18 mouse cellular contexts compared by ENCODE assay signal in genomic region chr2:32501754-32502324, GRCm38 (mm10). TPM values are rescaled to one million over a fixed set of nuclear protein-coding genes. Genes with fewer than 3 reads are reported as not detected.
DNase-seq lines count a peak whose midpoint lies in the region; ATAC-seq and TF ChIP-seq lines count a peak whose summit lies in the region.
"Had no signal": no experiment of that assay in that cellular context is flagged by ENCODE, and none has a peak within 500 bp of the region (broad histone marks: within the 10 kb centered on the region; RNA-seq: fewer than 3 reads in every experiment).

No protein-coding gene starts in this region.

- WGBS in liver, embryonic 12.5 days (ENCODE audit: insufficient replicate concordance): 62% methylated on average over 5 of the region's 5 CpGs
- WGBS in liver, embryonic 11.5 days: 60% methylated on average over 5 of the region's 5 CpGs
- 45% methylated on average over 5 of the region's 5 CpGs for WGBS in intestine, embryonic 16.5 days

- no peaks in the 10 kb centered on the region for H3K27me3 ChIP-seq in liver, embryonic 12.5 days (replicated peaks)
- H3K27me3 ChIP-seq in liver, embryonic 11.5 days (replicated peaks; ENCODE audit: control insufficient read depth, insufficient read depth, low read length): no peaks in the 10 kb centered on the region
- no peaks in the 10 kb centered on the region for H3K27me3 ChIP-seq in intestine, embryonic 16.5 days (replicated peaks; ENCODE audit: control insufficient read depth, insufficient read depth, low read length)
- H3K27me3 ChIP-seq in testis, adult 2 months (ENCODE audit: control insufficient read depth, insufficient read depth, low read length): no peaks in the 10 kb centered on the region
- H3K27me3 ChIP-seq: neural tube, embryonic 12.5 days; Patski had no signal

- H3K4me2 ChIP-seq in liver, embryonic 12.5 days: no peak overlapping the region
- no peak overlapping the region for H3K4me2 ChIP-seq in liver, embryonic 11.5 days
- H3K4me2 ChIP-seq in intestine, embryonic 16.5 days (ENCODE audit: low read depth, low read length): no peak overlapping the region
- H3K4me2 ChIP-seq: neural tube, embryonic 12.5 days had no signal

- no peak for TF ChIP-seq CTCF in testis, adult 2 months (IDR thresholded peaks at IDR 0.05; ENCODE audit: control insufficient read depth, insufficient read depth, insufficient replicate concordance, low read depth, low read length)

- ATAC-seq in liver, embryonic 12.5 days: peak; percentile 13; the same call in 1 of the 2 replicates
- ATAC-seq in liver, embryonic 11.5 days (replicated peaks; ENCODE audit: low FRiP score): no peak
- ATAC-seq in intestine, embryonic 16.5 days: peak; percentile 83
- ATAC-seq: CD4-positive, CD25-positive, alpha-beta regulatory T cell, adult 4 months; inflammation-experienced regulatory T-cells, adult 6 months; Patski had no signal

- no peak overlapping the region for H3K9ac ChIP-seq in liver, embryonic 12.5 days
- no peak overlapping the region for H3K9ac ChIP-seq in liver, embryonic 11.5 days (ENCODE audit: low read depth, low read length)
- no peak overlapping the region for H3K9ac ChIP-seq in intestine, embryonic 16.5 days (ENCODE audit: low read depth, low read length)
- H3K9ac ChIP-seq: neural tube, embryonic 12.5 days had no signal

- no peak overlapping the region for H3K4me3 ChIP-seq in liver, embryonic 12.5 days
- H3K4me3 ChIP-seq in liver, embryonic 11.5 days (ENCODE audit: low read depth, low read length): no peak overlapping the region
- no peak overlapping the region for H3K4me3 ChIP-seq in intestine, embryonic 16.5 days (ENCODE audit: low read length)
- H3K4me3 ChIP-seq in testis, adult 2 months (ENCODE audit: control insufficient read depth, low read depth, low read length): no peak overlapping the region
- H3K4me3 ChIP-seq: forebrain, embryonic 10.5 days; heart, adult 2 months; layer of hippocampus, adult 2 months; neural tube, embryonic 12.5 days had no signal

- TF ChIP-seq POLR2A in testis, adult 2 months (IDR thresholded peaks at IDR 0.05; ENCODE audit: control insufficient read depth, low read depth, low read length): 0 out of 2 replicates have a peak, but pooled peaks have one; percentile 15

- no peak for DNase-seq in liver, embryonic 11.5 days (ENCODE audit: low spot score)
- peak; percentile 74 for DNase-seq in ZHBTc4 (ENCODE audit: low read depth, low spot score)
- DNase-seq in frontal cortex, postnatal 10 days (ENCODE audit: low spot score in 2 of 2): no peak
- DNase-seq in lung, postnatal 14 days: no peak
- DNase-seq: cerebellum, adult 8-10 months; heart, adult 2 months; heart, postnatal 36 days; lung, postnatal 4 days; right cerebral cortex, postnatal 4 days had no signal

- no peak overlapping the region for H3K27ac ChIP-seq in liver, embryonic 12.5 days
- H3K27ac ChIP-seq in liver, embryonic 11.5 days (ENCODE audit: low read depth, low read length): no peak overlapping the region
- peak overlapping the region; percentile 3 for H3K27ac ChIP-seq in intestine, embryonic 16.5 days (ENCODE audit: low read length)
- H3K27ac ChIP-seq in testis, adult 2 months (ENCODE audit: control insufficient read depth, insufficient read depth, low read depth, low read length): no peak overlapping the region; the same call in 1 of the 2 replicates
- H3K27ac ChIP-seq: forebrain, embryonic 10.5 days; heart, adult 2 months; layer of hippocampus, adult 2 months; neural tube, embryonic 12.5 days had no signal

- no peaks in the 10 kb centered on the region for H3K36me3 ChIP-seq in liver, embryonic 12.5 days
- H3K36me3 ChIP-seq in liver, embryonic 11.5 days (ENCODE audit: control insufficient read depth, insufficient read depth, low read length): no peaks in the 10 kb centered on the region
- no peaks in the 10 kb centered on the region for H3K36me3 ChIP-seq in intestine, embryonic 16.5 days (ENCODE audit: control insufficient read depth, insufficient read depth, low read length)
- H3K36me3 ChIP-seq in testis, adult 2 months (ENCODE audit: control insufficient read depth, insufficient read depth, low read length): no peaks in the 10 kb centered on the region
- H3K36me3 ChIP-seq: forebrain, embryonic 10.5 days; neural tube, embryonic 12.5 days had no signal

- peaks cover 6% of the 10 kb centered on the region; the same call in 1 of the 2 replicates for H3K4me1 ChIP-seq in liver, embryonic 12.5 days
- peaks cover 7% of the 10 kb centered on the region for H3K4me1 ChIP-seq in liver, embryonic 11.5 days (replicated peaks; ENCODE audit: control insufficient read depth, insufficient read depth, low read length)
- H3K4me1 ChIP-seq in intestine, embryonic 16.5 days (ENCODE audit: control insufficient read depth, insufficient read depth, low read length): peaks cover 16% of the 10 kb centered on the region
- peaks cover 7% of the 10 kb centered on the region for H3K4me1 ChIP-seq in testis, adult 2 months (ENCODE audit: control insufficient read depth, insufficient read depth, low read length)
- H3K4me1 ChIP-seq: neural tube, embryonic 12.5 days had no signal

- H3K9me3 ChIP-seq in liver, embryonic 12.5 days (replicated peaks): 0 out of 2 replicates have a peak, but pooled peaks cover 7% of the 10 kb centered on the region
- 0 out of 2 replicates have a peak, but pooled peaks cover 5% of the 10 kb centered on the region for H3K9me3 ChIP-seq in liver, embryonic 11.5 days (ENCODE audit: control insufficient read depth, low read length)
- no peaks in the 10 kb centered on the region for H3K9me3 ChIP-seq in intestine, embryonic 16.5 days (ENCODE audit: control insufficient read depth, low read length)

RNA-seq across cellular contexts. Expression of gene Fam102a, which starts 33.3 kb away (rescaled TPM):
- 2.4 and 2.5 TPM in 2 replicates for polyA plus RNA-seq in liver, embryonic 12.5 days (2016; fragmentation: Nextera tagmentation; extraction: Ambion mirVana)
- polyA plus RNA-seq in liver, embryonic 11.5 days (2014; fragmentation: Nextera tagmentation; extraction: Ambion mirVana): 4.1 and 6.5 TPM in 2 replicates
- 7.6 and 9.4 TPM in 2 replicates for polyA plus RNA-seq in intestine, embryonic 16.5 days (2015; fragmentation: Nextera tagmentation; extraction: Ambion mirVana)
- polyA plus RNA-seq in testis, adult 2 months (2012; rRNA removed): 15.4 and 17.6 TPM in 2 replicates

RNA-seq across cellular contexts. Expression of gene Slc25a25, which starts 50.6 kb away (rescaled TPM):
- 11.4 and 11.9 TPM in 2 replicates for polyA plus RNA-seq in liver, embryonic 12.5 days (2016; fragmentation: Nextera tagmentation; extraction: Ambion mirVana)
- polyA plus RNA-seq in liver, embryonic 11.5 days (2014; fragmentation: Nextera tagmentation; extraction: Ambion mirVana): 10.4 and 12.7 TPM in 2 replicates
- 19.3 and 19.9 TPM in 2 replicates for polyA plus RNA-seq in intestine, embryonic 16.5 days (2015; fragmentation: Nextera tagmentation; extraction: Ambion mirVana)
- polyA plus RNA-seq in testis, adult 2 months (2012; rRNA removed): 36.7 and 38.4 TPM in 2 replicates

RNA-seq across cellular contexts. Expression of gene Naif1, which starts 51.6 kb away (rescaled TPM):
- 2.9 and 3.2 TPM in 2 replicates for polyA plus RNA-seq in liver, embryonic 12.5 days (2016; fragmentation: Nextera tagmentation; extraction: Ambion mirVana)
- 4.5 and 5.4 TPM in 2 replicates for polyA plus RNA-seq in liver, embryonic 11.5 days (2014; fragmentation: Nextera tagmentation; extraction: Ambion mirVana)
- 5.1 and 5.3 TPM in 2 replicates for polyA plus RNA-seq in intestine, embryonic 16.5 days (2015; fragmentation: Nextera tagmentation; extraction: Ambion mirVana)
- polyA plus RNA-seq in testis, adult 2 months (2012; rRNA removed): 19.9 and 22.7 TPM in 2 replicates
